In genomic region chr8:11253556-11253955, GRCm38 (mm10) we compare ENCODE assay signal across 8 mouse cellular contexts. TPM values are rescaled to one million over a fixed set of nuclear protein-coding genes. Genes with fewer than 3 reads are reported as not detected.
DNase-seq lines count a peak whose midpoint lies in the region; ATAC-seq and TF ChIP-seq lines count a peak whose summit lies in the region.

No protein-coding gene starts in this region.

- H3K36me3 ChIP-seq in CH12.LX (replicated peaks in 1 of 2; ENCODE audit: control insufficient read depth in 1 of 2, insufficient read depth in 1 of 2, low read length in 1 of 2) = no peaks in the 10 kb centered on the region
- H3K36me3 ChIP-seq in forebrain, embryonic 12.5 days (replicated peaks) = no peaks in the 10 kb centered on the region
- no peaks in the 10 kb centered on the region for H3K36me3 ChIP-seq in heart, embryonic 16.5 days (ENCODE audit: control insufficient read depth, insufficient read depth)

- H3K79me2 ChIP-seq in CH12.LX (replicated peaks; ENCODE audit: control insufficient read depth, extremely low read depth, insufficient read depth, poor library complexity, severe bottlenecking) = no peaks in the 10 kb centered on the region

- dilution Hi-C loops in CH12.LX (cut with MboI; ENCODE audit: extremely low pct_ligation_motif_present, extremely low pct_unique_long_range_greater_than_20kb, low sequenced_read_pairs) = no loop called here

- TF ChIP-seq RAD21 in CH12.LX (IDR thresholded peaks at IDR 0.05; ENCODE audit: low read depth, low read length) = peak; percentile 98

- H3K27ac ChIP-seq in CH12.LX (ENCODE audit: insufficient read depth, low read depth) = no peak overlapping the region
- H3K27ac ChIP-seq in forebrain, embryonic 12.5 days = no peak overlapping the region
- H3K27ac ChIP-seq in heart, embryonic 16.5 days (ENCODE audit: low read length) = peak overlapping the region; percentile 55; the same call in 1 of the 2 replicates

- H3K4me2 ChIP-seq in CH12.LX (ENCODE audit: insufficient read depth, low read depth, poor library complexity, severe bottlenecking) = no peak overlapping the region
- H3K4me2 ChIP-seq in forebrain, embryonic 12.5 days = no peak overlapping the region
- H3K4me2 ChIP-seq in heart, embryonic 16.5 days (ENCODE audit: low read depth, low read length) = no peak overlapping the region

- peak; percentile 67 for ATAC-seq in forebrain, embryonic 12.5 days (ENCODE audit: low FRiP score)
- peak; percentile 29; the same call in 1 of the 2 replicates for ATAC-seq in heart, embryonic 16.5 days (replicated peaks; ENCODE audit: extremely low read depth, insufficient read depth, low FRiP score)

- no peak for TF ChIP-seq EP300 in CH12.LX (IDR thresholded peaks at IDR 0.05; ENCODE audit: low read length)

- H3K9ac ChIP-seq in CH12.LX (ENCODE audit: insufficient read depth, low read depth) = no peak overlapping the region
- no peak overlapping the region for H3K9ac ChIP-seq in forebrain, embryonic 12.5 days
- H3K9ac ChIP-seq in heart, embryonic 16.5 days (ENCODE audit: low read length) = no peak overlapping the region

- no peaks in the 10 kb centered on the region for H3K4me1 ChIP-seq in CH12.LX (ENCODE audit: control insufficient read depth in 1 of 2, insufficient read depth in 2 of 2)
- H3K4me1 ChIP-seq in forebrain, embryonic 12.5 days = no peaks in the 10 kb centered on the region
- peaks cover 62% of the 10 kb centered on the region for H3K4me1 ChIP-seq in heart, embryonic 16.5 days (ENCODE audit: control insufficient read depth, insufficient read depth, low read length)
- H3K4me1 ChIP-seq in lung, adult 2 months (ENCODE audit: control insufficient read depth, insufficient read depth, low read length) = peaks cover 46% of the 10 kb centered on the region

- peaks cover 76% of the 10 kb centered on the region for H3K27me3 ChIP-seq in CH12.LX (replicated peaks)
- no peaks in the 10 kb centered on the region for H3K27me3 ChIP-seq in forebrain, embryonic 12.5 days
- H3K27me3 ChIP-seq in heart, embryonic 16.5 days (ENCODE audit: control insufficient read depth, insufficient read depth, low read length) = no peaks in the 10 kb centered on the region

- no peaks in the 10 kb centered on the region for H3K9me3 ChIP-seq in CH12.LX (replicated peaks; ENCODE audit: low read length)
- no peaks in the 10 kb centered on the region for H3K9me3 ChIP-seq in forebrain, embryonic 12.5 days
- no peaks in the 10 kb centered on the region for H3K9me3 ChIP-seq in heart, embryonic 16.5 days (replicated peaks; ENCODE audit: control insufficient read depth, low read length)

- in situ Hi-C loops in CH12.LX (cut with MboI; ENCODE audit: low pct_ligation_motif_present, low pct_unique_long_range_greater_than_20kb, low sequenced_read_pairs) = loop anchor here (5.0 kb wide), 1 partner anchor 144 kb away; no protein-coding TSS in a partner anchor

- no peak for TF ChIP-seq POLR2A in CH12.LX (IDR thresholded peaks at IDR 0.05; ENCODE audit: low read depth, low read length)
- no peak for TF ChIP-seq POLR2A in brain, embryonic 14.5 days (IDR thresholded peaks at IDR 0.05; ENCODE audit: borderline replicate concordance, extremely low read depth, insufficient read depth, insufficient read length, poor library complexity, severe bottlenecking)
- TF ChIP-seq POLR2A in lung, adult 2 months (IDR thresholded peaks at IDR 0.05; ENCODE audit: borderline replicate concordance, extremely low read depth, low read depth, low read length) = no peak

- peak; percentile 91 to 96 for TF ChIP-seq CTCF in CH12.LX (conservative IDR thresholded peaks at IDR 0.05 in 1 of 2, IDR thresholded peaks at IDR 0.05 in 1 of 2; ENCODE audit: low read depth in 2 of 2, low read length in 2 of 2)
- peak; percentile 93 for TF ChIP-seq CTCF in brain, embryonic 14.5 days (IDR thresholded peaks at IDR 0.05; ENCODE audit: borderline replicate concordance, extremely low read depth, insufficient read depth, insufficient read length)
- TF ChIP-seq CTCF in lung, adult 2 months (IDR thresholded peaks at IDR 0.05; ENCODE audit: insufficient read depth, low read length) = peak; percentile 98

- 70% methylated on average over 1 of the region's 1 CpGs for WGBS in forebrain, embryonic 12.5 days
- WGBS in heart, embryonic 16.5 days = 61% methylated on average over 1 of the region's 1 CpGs
- WGBS in lung, adult 2 months = 82% methylated on average over 1 of the region's 1 CpGs

- no peak overlapping the region for H3K4me3 ChIP-seq in CH12.LX (replicated peaks in 1 of 3; ENCODE audit: low read depth in 2 of 3, low read length in 2 of 3, poor library complexity in 1 of 3)
- no peak overlapping the region for H3K4me3 ChIP-seq in forebrain, embryonic 12.5 days (replicated peaks)
- H3K4me3 ChIP-seq in heart, embryonic 16.5 days (ENCODE audit: low read length) = no peak overlapping the region
- no peak overlapping the region for H3K4me3 ChIP-seq in lung, adult 2 months (replicated peaks; ENCODE audit: extremely low read depth, low read depth, low read length)

- DNase-seq in CH12.LX (ENCODE audit: extremely low read depth) = peak; percentile 67
- DNase-seq in brain, embryonic 14.5 days (ENCODE audit: low read depth) = peak; percentile 83
- DNase-seq in kidney, postnatal 4 days = peak; percentile 92 to 93
- DNase-seq in lung, adult 2 months = peak; percentile 85
- peak; percentile 76 for DNase-seq in ovary, postnatal 36 days (ENCODE audit: low spot score)
- DNase-seq in thymus, postnatal 25 days = peak; percentile 56

TF ChIP-seq in CH12.LX, 34 proteins besides CTCF, POLR2A, EP300 and RAD21:
- TF ChIP-seq TCF12 (IDR thresholded peaks at IDR 0.05; ENCODE audit: low read depth, low read length) (no peak), NRF1 (IDR thresholded peaks at IDR 0.05; ENCODE audit: low read depth, low read length) (no peak), ZKSCAN1 (IDR thresholded peaks at IDR 0.05; ENCODE audit: borderline replicate concordance, low read depth, low read length) (no peak), ZNF384 (IDR thresholded peaks at IDR 0.05; ENCODE audit: low read depth, low read length) (no peak), RCOR1 (conservative IDR thresholded peaks at IDR 0.05; ENCODE audit: low read depth, low read length) (no peak), TBP (conservative IDR thresholded peaks at IDR 0.05; ENCODE audit: low read depth, low read length) (no peak), MAX (IDR thresholded peaks at IDR 0.05; ENCODE audit: low read length) (no peak), MAFK (IDR thresholded peaks at IDR 0.05; ENCODE audit: insufficient replicate concordance, low read length) (no peak), CHD1 (IDR thresholded peaks at IDR 0.05; ENCODE audit: low read depth, low read length) (no peak), JUND (conservative IDR thresholded peaks at IDR 0.05; ENCODE audit: low read depth, low read length) (no peak), ZC3H11A (IDR thresholded peaks at IDR 0.05; ENCODE audit: low read depth, low read length) (peak; percentile 82), PAX5 (IDR thresholded peaks at IDR 0.05; ENCODE audit: low read length) (no peak), MYC (IDR thresholded peaks at IDR 0.05; ENCODE audit: low read depth, low read length) (no peak), USF2 (conservative IDR thresholded peaks at IDR 0.05; ENCODE audit: low read depth, low read length) (no peak), IRF4 (IDR thresholded peaks at IDR 0.05; ENCODE audit: low read depth, low read length) (no peak), SMC3 (IDR thresholded peaks at IDR 0.05; ENCODE audit: low read depth, low read length) (peak; percentile 97), SIN3A (IDR thresholded peaks at IDR 0.05; ENCODE audit: low read length) (no peak), ZMIZ1 (IDR thresholded peaks at IDR 0.05; ENCODE audit: low read depth, low read length) (no peak)

RNA-seq across cellular contexts. Expression of gene Col4a2, which starts 59.0 kb away (rescaled TPM):
- total RNA-seq in CH12.LX (2012; rRNA removed) = 0.04 TPM in 2 replicates
- total RNA-seq in CH12.LX (2014; rRNA removed) = not detected in 2 replicates
- 0.07 and 0.11 TPM in 2 replicates for polyA plus RNA-seq in CH12.LX (2012; ENCODE audit: insufficient read length, low read depth)
- polyA plus RNA-seq in brain, embryonic 14.5 days (2012; rRNA removed) = 38.2 and 77.1 TPM in 2 replicates
- polyA plus RNA-seq in forebrain, embryonic 12.5 days (2016; fragmentation: Nextera tagmentation; extraction: Ambion mirVana) = 50.0 and 51.3 TPM in 2 replicates
- 80.1 and 105 TPM in 2 replicates for polyA plus RNA-seq in heart, embryonic 16.5 days (2015; fragmentation: Nextera tagmentation; extraction: Ambion mirVana)
- 219 and 237 TPM in 2 replicates for polyA plus RNA-seq in lung, adult 2 months (2012; rRNA removed)

RNA-seq across cellular contexts. Expression of gene Col4a1, which starts 59.1 kb away (rescaled TPM):
- total RNA-seq in CH12.LX (2012; rRNA removed) (0.04 TPM in 1 of 2 replicates, not detected in the other), CH12.LX (2014; rRNA removed) (0.13 and 0.36 TPM in 2 replicates)
- 0.27 TPM in 1 of 2 replicates, not detected in the other for polyA plus RNA-seq in CH12.LX (2012; ENCODE audit: insufficient read length, low read depth)
- polyA plus RNA-seq in brain, embryonic 14.5 days (2012; rRNA removed) = 117 and 191 TPM in 2 replicates
- polyA plus RNA-seq in forebrain, embryonic 12.5 days (2016; fragmentation: Nextera tagmentation; extraction: Ambion mirVana) = 100 and 102 TPM in 2 replicates
- 213 and 274 TPM in 2 replicates for polyA plus RNA-seq in heart, embryonic 16.5 days (2015; fragmentation: Nextera tagmentation; extraction: Ambion mirVana)
- polyA plus RNA-seq in lung, adult 2 months (2012; rRNA removed) = 556 and 580 TPM in 2 replicates

Comparison
In these comparisons a context has a peak if more than half of its experiments do, and no peak if none do; other contexts are left out.
1. RNA of gene Col4a2, which starts 59.0 kb away (polyA plus RNA-seq): 219 to 237 TPM in lung, adult 2 months, 80.1 to 105 TPM in heart, embryonic 16.5 days, 38.2 to 77.1 TPM in brain, embryonic 14.5 days and 50.0 to 51.3 TPM in forebrain, embryonic 12.5 days; 0.07 to 0.11 TPM in CH12.LX; every median in the first group is over 10 times any median in the second.
2. RNA of gene Col4a1, which starts 59.1 kb away (polyA plus RNA-seq): 556 to 580 TPM in lung, adult 2 months, 213 to 274 TPM in heart, embryonic 16.5 days, 117 to 191 TPM in brain, embryonic 14.5 days and 100 to 102 TPM in forebrain, embryonic 12.5 days; 0.27 TPM in CH12.LX; every median in the first group is over 10 times any median in the second.
3. Peak in every context shown above with its lines, with median percentiles within 50 percentile points of each other: DNase-seq and CTCF ChIP-seq.